In the genomic region with DNA sequence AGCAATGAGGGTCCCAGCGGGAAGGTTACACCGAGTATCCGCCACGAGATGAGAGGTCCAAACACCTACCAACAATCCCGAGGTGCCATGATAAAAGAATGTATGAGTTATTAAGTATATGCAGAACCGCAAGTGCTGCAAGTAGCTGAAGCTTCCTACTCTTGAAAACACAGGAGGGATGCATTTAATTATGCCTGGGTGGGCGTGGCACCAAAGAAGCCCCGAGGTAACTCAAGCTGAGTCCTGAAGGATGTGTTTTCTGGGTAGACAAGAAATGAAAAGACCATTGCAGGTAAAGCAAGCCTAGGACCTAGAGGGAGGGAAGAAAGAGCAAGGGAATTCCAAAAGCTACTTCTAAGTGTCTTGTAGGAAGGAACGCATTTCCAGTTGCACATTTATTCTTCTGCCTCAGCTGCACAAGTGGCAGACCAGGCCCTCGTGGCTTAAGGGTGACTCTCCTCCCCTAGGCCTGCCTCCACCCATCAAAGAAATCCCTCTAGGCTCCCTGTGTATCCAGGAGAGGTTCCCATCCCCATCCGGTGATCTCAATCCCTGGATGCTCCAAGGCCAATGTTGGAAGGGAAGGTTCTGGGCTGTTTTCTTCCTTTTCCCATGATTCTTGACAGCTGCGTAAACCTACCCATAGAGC, we compare ENCODE assay signal across 8 mouse cellular contexts.
DNase-seq lines count a peak whose midpoint lies in the region; ATAC-seq lines count a peak whose summit lies in the region.

No protein-coding gene starts in this region.

- H3K36me3 ChIP-seq in heart, embryonic 10.5 days = no peaks in the 10 kb centered on the region
- no peaks in the 10 kb centered on the region for H3K36me3 ChIP-seq in forebrain, embryonic 16.5 days (ENCODE audit: control insufficient read depth, insufficient read depth)
- no peaks in the 10 kb centered on the region for H3K36me3 ChIP-seq in macrophage (ENCODE audit: inconsistent target)

- H3K4me1 ChIP-seq in heart, embryonic 10.5 days = peaks cover 31% of the 10 kb centered on the region
- H3K4me1 ChIP-seq in forebrain, embryonic 16.5 days (replicated peaks; ENCODE audit: control insufficient read depth, insufficient read depth, low read length) = peaks cover 15% of the 10 kb centered on the region

- H3K79me2 ChIP-seq in macrophage (ENCODE audit: inconsistent target) = no peaks in the 10 kb centered on the region

- no peaks in the 10 kb centered on the region for H3K9me3 ChIP-seq in heart, embryonic 10.5 days
- no peaks in the 10 kb centered on the region for H3K9me3 ChIP-seq in forebrain, embryonic 16.5 days (ENCODE audit: control insufficient read depth, low read length)

- H3K4me3 ChIP-seq in heart, embryonic 10.5 days = peak overlapping the region; percentile 70
- peak overlapping the region; percentile 66 for H3K4me3 ChIP-seq in forebrain, embryonic 16.5 days (replicated peaks; ENCODE audit: low read length)
- peak overlapping the region; percentile 41 for H3K4me3 ChIP-seq in macrophage (ENCODE audit: inconsistent target)

- 29% methylated on average over 12 of the region's 12 CpGs for WGBS in heart, embryonic 10.5 days
- WGBS in forebrain, embryonic 16.5 days = 28% methylated on average over 12 of the region's 12 CpGs
- WGBS in macrophage (ENCODE audit: missing documents) = 46% methylated on average over 12 of the region's 12 CpGs

- peak overlapping the region; percentile 94 for H3K4me2 ChIP-seq in forebrain, embryonic 16.5 days (ENCODE audit: low read length)

- peaks cover under 1% of the 10 kb centered on the region; the same call in 1 of the 2 replicates for H3K27me3 ChIP-seq in heart, embryonic 10.5 days (ENCODE audit: insufficient read depth, poor library complexity, severe bottlenecking)
- peaks cover 3% of the 10 kb centered on the region for H3K27me3 ChIP-seq in forebrain, embryonic 16.5 days (replicated peaks; ENCODE audit: control insufficient read depth, insufficient read depth, low read length)

- intact Hi-C loops in heart, postnatal 14 days (cut with DNase I) = loop anchor here (10.0 kb wide), 1 partner anchor 151 kb away; the partner anchor contains the start of gene Rrbp1

- H3K9ac ChIP-seq in forebrain, embryonic 16.5 days (replicated peaks; ENCODE audit: low read depth, low read length) = peak overlapping the region; percentile 82

- peak overlapping the region; percentile 93 for H3K27ac ChIP-seq in heart, embryonic 10.5 days
- H3K27ac ChIP-seq in forebrain, embryonic 16.5 days (ENCODE audit: low read length) = peak overlapping the region; percentile 79
- H3K27ac ChIP-seq in macrophage = peak overlapping the region; percentile 61

- DNase-seq in heart, embryonic 10.5 days (ENCODE audit: low spot score) = peak; percentile 69
- no peak for DNase-seq in heart, postnatal 14 days
- peak; percentile 20 for DNase-seq in ES-CJ7 (ENCODE audit: low read depth, low spot score)
- DNase-seq in ovary, postnatal 10 days (ENCODE audit: low spot score) = no peak
- no peak for DNase-seq in retina, postnatal 1 day
- DNase-seq in left cerebral cortex, adult 18-20 months (ENCODE audit: low spot score in 2 of 2) = no peak

- no peak for ATAC-seq in forebrain, embryonic 16.5 days

Comparison
In these comparisons a context has a peak if more than half of its experiments do, and no peak if none do; other contexts are left out.
1. DNase-seq: peak in heart, embryonic 10.5 days (single experiment) and ES-CJ7 (single experiment); none in heart, postnatal 14 days (0 of 2), ovary, postnatal 10 days (single experiment), retina, postnatal 1 day (single experiment) and left cerebral cortex, adult 18-20 months (0 of 2).
2. Peak in every context shown above with its lines, with median percentiles within 50 percentile points of each other: H3K27ac ChIP-seq and H3K4me3 ChIP-seq.